Comparison of ENCODE assay signal across 7 mouse cellular contexts in the genomic region with DNA sequence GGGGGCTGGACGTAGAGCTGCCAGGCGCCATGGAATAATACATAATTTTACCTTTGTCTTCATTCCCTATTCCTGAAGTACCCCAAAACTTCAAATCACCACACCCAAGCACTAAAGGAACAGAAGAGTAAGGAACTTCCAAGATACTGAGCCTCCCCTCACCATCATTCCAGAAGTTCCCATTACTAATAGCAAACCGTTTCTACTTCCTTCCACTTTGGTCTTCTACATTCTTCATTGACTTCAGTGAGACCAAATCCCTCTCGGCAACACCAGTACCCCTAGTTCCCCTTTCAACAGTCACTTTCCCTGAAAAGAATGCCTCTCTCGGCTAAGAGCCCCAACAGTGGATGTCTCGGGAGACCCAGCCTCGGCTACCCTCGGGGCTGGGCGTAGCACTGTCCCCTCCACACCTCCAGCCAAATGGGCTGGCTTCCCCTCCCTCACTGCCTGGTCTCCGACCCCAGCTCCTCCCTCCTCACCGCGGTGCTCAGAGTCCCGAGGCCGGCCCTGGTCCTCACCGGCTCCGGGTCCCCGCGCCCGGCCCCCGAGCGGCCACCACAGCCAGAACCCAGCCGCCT. TPM values are rescaled to one million over a fixed set of nuclear protein-coding genes. Genes with fewer than 3 reads are reported as not detected.
A peak's percentile ranks its signal among the peaks of the same experiment; 100 is the strongest.
DNase-seq lines count a peak whose midpoint lies in the region; ATAC-seq and TF ChIP-seq lines count a peak whose summit lies in the region.

No protein-coding gene starts in this region.

- no peaks in the 10 kb centered on the region for H3K9me3 ChIP-seq in neural tube, embryonic 11.5 days (ENCODE audit: control insufficient read depth, low read length)
- H3K9me3 ChIP-seq in liver, embryonic 12.5 days (replicated peaks): no peaks in the 10 kb centered on the region
- H3K9me3 ChIP-seq in stomach, postnatal 0 days (ENCODE audit: control insufficient read depth, low read length): no peaks in the 10 kb centered on the region

- peak overlapping the region; percentile 94 for H3K27ac ChIP-seq in neural tube, embryonic 11.5 days (ENCODE audit: low read depth, low read length)
- H3K27ac ChIP-seq in liver, embryonic 12.5 days: peak overlapping the region; percentile 94
- peak overlapping the region; percentile 99 for H3K27ac ChIP-seq in stomach, postnatal 0 days (replicated peaks)

- 2% methylated on average over 22 of the region's 22 CpGs for WGBS in neural tube, embryonic 11.5 days
- 1% methylated on average over 22 of the region's 22 CpGs for WGBS in liver, embryonic 12.5 days (ENCODE audit: insufficient replicate concordance)
- WGBS in stomach, postnatal 0 days: under 1% methylated on average over 22 of the region's 22 CpGs

- no peak for TF ChIP-seq CTCF in stomach, postnatal 0 days (IDR thresholded peaks at IDR 0.05; ENCODE audit: low read depth)

- peak overlapping the region; percentile 72 for H3K4me3 ChIP-seq in neural tube, embryonic 11.5 days (ENCODE audit: low read depth, low read length)
- peak overlapping the region; percentile 87 for H3K4me3 ChIP-seq in liver, embryonic 12.5 days
- H3K4me3 ChIP-seq in stomach, postnatal 0 days (ENCODE audit: low read depth, low read length): peak overlapping the region; percentile 92

- H3K36me3 ChIP-seq in neural tube, embryonic 11.5 days (ENCODE audit: control insufficient read depth, insufficient read depth, low read length): peaks cover 2% of the 10 kb centered on the region; the same call in 1 of the 2 replicates
- peaks cover 38% of the 10 kb centered on the region for H3K36me3 ChIP-seq in liver, embryonic 12.5 days
- H3K36me3 ChIP-seq in stomach, postnatal 0 days (ENCODE audit: control insufficient read depth, insufficient read depth, low read length): 0 out of 2 replicates have a peak, but pooled peaks cover 9% of the 10 kb centered on the region

- peak; percentile 14 for TF ChIP-seq EP300 in stomach, postnatal 0 days (optimal IDR thresholded peaks at IDR 0.05)

- no peak for DNase-seq in neural tube, embryonic 11.5 days (ENCODE audit: low spot score)
- DNase-seq in neural tube, embryonic 10.5 days (ENCODE audit: extremely low spot score, low spot score): no peak
- peak; percentile 5 for DNase-seq in fibroblast of lung, adult 2 months (ENCODE audit: low read depth)
- DNase-seq in stomach, postnatal 0 days (ENCODE audit: low spot score): peak; percentile 47
- DNase-seq in spleen, postnatal 36 days (ENCODE audit: low spot score in 2 of 2): no peak
- no peak for DNase-seq in layer of hippocampus, postnatal 25 days (ENCODE audit: extremely low spot score in 1 of 2, low spot score in 1 of 2)

- peak overlapping the region; percentile 86 for H3K9ac ChIP-seq in neural tube, embryonic 11.5 days (ENCODE audit: low read length)
- peak overlapping the region; percentile 94 for H3K9ac ChIP-seq in liver, embryonic 12.5 days
- peak overlapping the region; percentile 94 for H3K9ac ChIP-seq in stomach, postnatal 0 days (ENCODE audit: low read length)

- H3K4me2 ChIP-seq in neural tube, embryonic 11.5 days (ENCODE audit: low read depth): peak overlapping the region; percentile 76
- peak overlapping the region; percentile 80 for H3K4me2 ChIP-seq in liver, embryonic 12.5 days
- peak overlapping the region; percentile 77 for H3K4me2 ChIP-seq in stomach, postnatal 0 days (replicated peaks; ENCODE audit: low read depth)

- no peaks in the 10 kb centered on the region for H3K27me3 ChIP-seq in neural tube, embryonic 11.5 days (ENCODE audit: control insufficient read depth, insufficient read depth, low read length)
- no peaks in the 10 kb centered on the region for H3K27me3 ChIP-seq in liver, embryonic 12.5 days (replicated peaks)
- H3K27me3 ChIP-seq in stomach, postnatal 0 days (ENCODE audit: control insufficient read depth, insufficient read depth, low read length): no peaks in the 10 kb centered on the region

- peaks cover 4% of the 10 kb centered on the region; the same call in 1 of the 2 replicates for H3K4me1 ChIP-seq in neural tube, embryonic 11.5 days (ENCODE audit: control insufficient read depth, insufficient read depth, low read length)
- H3K4me1 ChIP-seq in liver, embryonic 12.5 days: peaks cover 42% of the 10 kb centered on the region
- H3K4me1 ChIP-seq in stomach, postnatal 0 days (replicated peaks; ENCODE audit: control insufficient read depth, insufficient read depth): no peaks in the 10 kb centered on the region

- ATAC-seq in neural tube, embryonic 11.5 days (ENCODE audit: insufficient read depth, low FRiP score, low TSS enrichment): no peak; the same call in 1 of the 2 replicates
- no peak for ATAC-seq in liver, embryonic 12.5 days
- ATAC-seq in stomach, postnatal 0 days (ENCODE audit: low FRiP score, low TSS enrichment): no peak

RNA-seq across cellular contexts. Expression of a gene that starts 0.6 kb away (rescaled TPM):
- 82.2 and 82.9 TPM in 2 replicates for polyA plus RNA-seq in neural tube, embryonic 11.5 days (2014; fragmentation: Nextera tagmentation; extraction: Ambion mirVana)
- polyA plus RNA-seq in liver, embryonic 12.5 days (2016; fragmentation: Nextera tagmentation; extraction: Ambion mirVana): 34.2 and 34.7 TPM in 2 replicates
- 54.0 and 59.4 TPM in 2 replicates for polyA plus RNA-seq in stomach, postnatal 0 days (2015; fragmentation: Nextera tagmentation; extraction: Ambion mirVana)
- 100 to 1,000 TPM; 130 to 136 TPM for total RNA-seq in layer of hippocampus, postnatal 25 days (2021)

RNA-seq across cellular contexts. Expression of a gene that starts 8.5 kb away (rescaled TPM):
- 4.0 and 4.6 TPM in 2 replicates for polyA plus RNA-seq in neural tube, embryonic 11.5 days (2014; fragmentation: Nextera tagmentation; extraction: Ambion mirVana)
- 0.36 and 0.43 TPM in 2 replicates for polyA plus RNA-seq in liver, embryonic 12.5 days (2016; fragmentation: Nextera tagmentation; extraction: Ambion mirVana)
- 1.4 and 2.0 TPM in 2 replicates for polyA plus RNA-seq in stomach, postnatal 0 days (2015; fragmentation: Nextera tagmentation; extraction: Ambion mirVana)
- total RNA-seq in layer of hippocampus, postnatal 25 days (2021): under 1 TPM; 0.49 to 0.62 TPM

RNA-seq across cellular contexts. Expression of a gene that starts 9.3 kb away (rescaled TPM):
- 93.9 and 99.5 TPM in 2 replicates for polyA plus RNA-seq in neural tube, embryonic 11.5 days (2014; fragmentation: Nextera tagmentation; extraction: Ambion mirVana)
- 82.8 and 84.9 TPM in 2 replicates for polyA plus RNA-seq in liver, embryonic 12.5 days (2016; fragmentation: Nextera tagmentation; extraction: Ambion mirVana)
- 33.1 and 33.4 TPM in 2 replicates for polyA plus RNA-seq in stomach, postnatal 0 days (2015; fragmentation: Nextera tagmentation; extraction: Ambion mirVana)
- total RNA-seq in layer of hippocampus, postnatal 25 days (2021): 1 to 10 TPM; 2.7 to 4.0 TPM

RNA-seq across cellular contexts. Expression of a gene that starts 21.6 kb away (rescaled TPM):
- 15.6 and 17.2 TPM in 2 replicates for polyA plus RNA-seq in neural tube, embryonic 11.5 days (2014; fragmentation: Nextera tagmentation; extraction: Ambion mirVana)
- 10.4 and 10.5 TPM in 2 replicates for polyA plus RNA-seq in liver, embryonic 12.5 days (2016; fragmentation: Nextera tagmentation; extraction: Ambion mirVana)
- polyA plus RNA-seq in stomach, postnatal 0 days (2015; fragmentation: Nextera tagmentation; extraction: Ambion mirVana): 20.3 and 21.4 TPM in 2 replicates
- 10 to 100 TPM; 11.4 to 13.3 TPM for total RNA-seq in layer of hippocampus, postnatal 25 days (2021)

RNA-seq across cellular contexts. Expression of a gene that starts 49.2 kb away (rescaled TPM):
- polyA plus RNA-seq in neural tube, embryonic 11.5 days (2014; fragmentation: Nextera tagmentation; extraction: Ambion mirVana): 5.8 and 6.2 TPM in 2 replicates
- polyA plus RNA-seq in liver, embryonic 12.5 days (2016; fragmentation: Nextera tagmentation; extraction: Ambion mirVana): 2.8 TPM in 2 replicates
- 14.6 and 15.7 TPM in 2 replicates for polyA plus RNA-seq in stomach, postnatal 0 days (2015; fragmentation: Nextera tagmentation; extraction: Ambion mirVana)
- total RNA-seq in layer of hippocampus, postnatal 25 days (2021): 1 to 10 TPM; 9.3 to 9.8 TPM

Comparison
In these comparisons a context has a peak if more than half of its experiments do, and no peak if none do; other contexts are left out.
1. DNase-seq: peak in fibroblast of lung, adult 2 months (single experiment) and stomach, postnatal 0 days (single experiment); none in neural tube, embryonic 11.5 days (single experiment), neural tube, embryonic 10.5 days (single experiment), spleen, postnatal 36 days (0 of 2) and layer of hippocampus, postnatal 25 days (0 of 2).
2. Peak in every context shown above with its lines, with median percentiles within 50 percentile points of each other: H3K27ac ChIP-seq, H3K4me2 ChIP-seq, H3K4me3 ChIP-seq and H3K9ac ChIP-seq.